Mouse (Mus musculus) monocyte, adult 5-6 weeks (primary cell): ENCODE measurements at regions not wholly inside any gene's neighbourhood (a gene's known extent, or its start where the extent isn't known, plus 50 kb on each side); places are given as distances from the start of the nearest gene placed in this dataset.

Experiments
- ATAC-seq: fragments of 153-309, 156-312 bp; replicated peaks from 2 replicates; pipeline ENCODE4 v1.8.0; 2017; ENCODE audit warnings: mild to moderate bottlenecking; ENCODE audit not compliant: low TSS enrichment, insufficient number of reproducible peaks, severe bottlenecking, poor library complexity, low FRiP score

- no peak for ATAC-seq
Observed at GRCm38 (mm10) chr10:16580200-16580599, 1142.8 kb upstream of the Cited2 start.

- ATAC-seq, result no peak
Observed at GRCm38 (mm10) chr10:16588833-16589232, 1134.2 kb upstream of the Cited2 start.

- peak; percentile 53; the same call in 1 of the 2 replicates for ATAC-seq
Observed at GRCm38 (mm10) chr10:16589399-16589798, 1133.6 kb upstream of the Cited2 start.

- no peak for ATAC-seq
Observed at GRCm38 (mm10) chr10:16592870-16593269, 1130.1 kb upstream of the Cited2 start.

GRCm38 (mm10) chr10:16600041-16600440 lies 1123.0 kb upstream of the Cited2 start:
- ATAC-seq, result no peak

- ATAC-seq, result no peak
Observed at GRCm38 (mm10) chr10:16600551-16601224, 1122.3 kb upstream of the Cited2 start.

- no peak for ATAC-seq
Observed at GRCm38 (mm10) chr10:16601225-16601595, 1121.8 kb upstream of the Cited2 start.

- no peak for ATAC-seq
Observed at GRCm38 (mm10) chr10:16608339-16608738, 1114.7 kb upstream of the Cited2 start.

GRCm38 (mm10) chr10:16618752-16619151 lies 1104.3 kb upstream of the Cited2 start:
- ATAC-seq, result no peak

- ATAC-seq, result no peak
Observed at GRCm38 (mm10) chr10:16619584-16619983, 1103.4 kb upstream of the Cited2 start.

- ATAC-seq, result no peak
Observed at GRCm38 (mm10) chr10:16620804-16621559, 1102.0 kb upstream of the Cited2 start.

- ATAC-seq, result no peak
Observed at GRCm38 (mm10) chr10:16622821-16623220, 1100.2 kb upstream of the Cited2 start.

GRCm38 (mm10) chr10:16633236-16633635 lies 1089.8 kb upstream of the Cited2 start:
- no peak for ATAC-seq

GRCm38 (mm10) chr10:16635463-16635862 lies 1087.6 kb upstream of the Cited2 start:
- no peak for ATAC-seq

GRCm38 (mm10) chr10:16637006-16637405 lies 1086.0 kb upstream of the Cited2 start:
- 0 out of 2 replicates have a peak, but pooled peaks have one; percentile 40 for ATAC-seq

GRCm38 (mm10) chr10:16638111-16638510 lies 1084.9 kb upstream of the Cited2 start:
- ATAC-seq, result no peak

GRCm38 (mm10) chr10:16640136-16640535 lies 1082.9 kb upstream of the Cited2 start:
- ATAC-seq, result no peak

- no peak for ATAC-seq
Observed at GRCm38 (mm10) chr10:16650120-16650519, 1072.9 kb upstream of the Cited2 start.

- ATAC-seq, result peak; percentile 80
Observed at GRCm38 (mm10) chr10:16652450-16652849, 1070.6 kb upstream of the Cited2 start.

- no peak for ATAC-seq
Observed at GRCm38 (mm10) chr10:16664483-16664882, 1058.5 kb upstream of the Cited2 start.
